Mouse (Mus musculus) midbrain, embryonic 15.5 days (tissue): ENCODE results near the gene Cd93. TPM values are rescaled to one million over a fixed set of nuclear protein-coding genes. Genes with fewer than 3 reads are reported as not detected.
A peak's percentile ranks its signal among the peaks of the same experiment; 100 is the strongest.

ENCODE experiments used
- ATAC-seq: fragments of 200-750 bp; cut with Nextera tagmentation; replicated peaks from 2 replicates; pipeline ENCODE4 v1.8.0; 2017; ENCODE audit warnings: moderate TSS enrichment
- H3K27ac ChIP-seq: fragments of 300-500 bp; sonication (generic); 2 replicates; pipeline ENCODE4 v1.5.1; 2015; ENCODE audit warnings: mild to moderate bottlenecking, inconsistent platforms
- H3K27me3 ChIP-seq: fragments of 300-500 bp; sonication (generic); replicated peaks from 2 replicates; pipeline ENCODE4 v1.6.1; 2015; ENCODE audit warnings: inconsistent platforms
- H3K36me3 ChIP-seq: fragments of 300-500 bp; sonication (generic); replicated peaks from 2 replicates; pipeline ENCODE4 v1.6.1; 2015; ENCODE audit warnings: inconsistent platforms
- H3K4me1 ChIP-seq: fragments of 300-500 bp; sonication (generic); 2 replicates; pipeline ENCODE4 v1.6.1; 2015; ENCODE audit warnings: inconsistent platforms
- H3K4me2 ChIP-seq: fragments of 300-500 bp; sonication (generic); 2 replicates; pipeline ENCODE4 v1.6.1; 2015; ENCODE audit warnings: inconsistent platforms, mild to moderate bottlenecking, moderate library complexity
- H3K4me3 ChIP-seq: fragments of 300-500 bp; sonication (generic); 2 replicates; pipeline ENCODE4 v1.5.1; 2015; ENCODE audit warnings: mild to moderate bottlenecking, inconsistent platforms
- H3K9ac ChIP-seq: fragments of 300-500 bp; sonication (generic); 2 replicates; pipeline ENCODE4 v1.6.1; 2015; ENCODE audit warnings: mild to moderate bottlenecking, inconsistent platforms
- H3K9me3 ChIP-seq: fragments of 300-500 bp; sonication (generic); 2 replicates; pipeline ENCODE4 v1.6.1; 2016; ENCODE audit warnings: inconsistent platforms
- WGBS: fragments of 180-500 bp; shearing (Covaris S2); methylation state at CpG from one replicate; pipeline ENCODE4 v1.1.7; 2015; ENCODE audit warnings: mixed read lengths; 5-methylcytosine and 5-hydroxymethylcytosine counted together
- polyA plus RNA-seq: library from polyadenylated mRNA; unstranded; fragments of >200 nt; fragmentation: Nextera tagmentation; extraction: Ambion mirVana; gene quantifications from 2 replicates; pipeline ENCODE4 v1.2.1, GENCODE M21; 2015

Gene Cd93
- polyA plus RNA-seq, 1 experiment from 2014 or later, result 8.1 TPM

- peak within 1 kb of the TSS; percentile 55 for H3K4me3 ChIP-seq
- peaks cover 11% of the 10 kb centered on the region for H3K4me1 ChIP-seq
- 4% methylated on average over 83 of the region's 83 CpGs for WGBS
- H3K36me3 ChIP-seq, result no peaks in the 10 kb centered on the region
- ATAC-seq, result peak; percentile 95
- no peak within 1 kb of the TSS for H3K27ac ChIP-seq
- no peaks in the 10 kb centered on the region for H3K9me3 ChIP-seq
- peak within 1 kb of the TSS; percentile 60 for H3K9ac ChIP-seq
- peaks cover 31% of the 10 kb centered on the region for H3K27me3 ChIP-seq
- H3K4me2 ChIP-seq, result peak within 1 kb of the TSS; percentile 92
Observed at GRCm38 (mm10) chr2:148395131-148396051, 48.0 kb downstream of the Cd93 start, which contains the start of gene Sstr4. Gene Sstr4 (plus strand): TSS chr2:148395344.

GRCm38 (mm10) chr2:148393846-148394245 is 49.5 kb downstream of the Cd93 start:
- Histone ChIP-seq H3K4me2 (no peak overlapping the region), H3K27ac (no peak overlapping the region), H3K36me3 (no peaks in the 10 kb centered on the region), H3K4me3 (no peak overlapping the region), H3K9me3 (no peaks in the 10 kb centered on the region), H3K27me3 (peaks cover 31% of the 10 kb centered on the region), H3K4me1 (peaks cover 11% of the 10 kb centered on the region), H3K9ac (no peak overlapping the region)
- ATAC-seq, result no peak

GRCm38 (mm10) chr2:148393149-148393548 is 50.2 kb downstream of the Cd93 start:
- peaks cover 31% of the 10 kb centered on the region for H3K27me3 ChIP-seq
- no peak for ATAC-seq
- H3K4me2 ChIP-seq, result no peak overlapping the region
- no peaks in the 10 kb centered on the region for H3K36me3 ChIP-seq
- no peak overlapping the region for H3K4me3 ChIP-seq
- H3K27ac ChIP-seq, result no peak overlapping the region
- peaks cover 11% of the 10 kb centered on the region for H3K4me1 ChIP-seq
- 88% methylated on average over 1 of the region's 1 CpGs for WGBS
- H3K9ac ChIP-seq, result no peak overlapping the region
- no peaks in the 10 kb centered on the region for H3K9me3 ChIP-seq

GRCm38 (mm10) chr2:148387652-148388581 is 55.4 kb downstream of the Cd93 start:
- no peaks in the 10 kb centered on the region for H3K27me3 ChIP-seq
- H3K9ac ChIP-seq, result no peak overlapping the region
- no peaks in the 10 kb centered on the region for H3K36me3 ChIP-seq
- no peak overlapping the region for H3K27ac ChIP-seq
- no peak overlapping the region for H3K4me3 ChIP-seq
- ATAC-seq, result no peak
- 78% methylated on average over 6 of the region's 6 CpGs for WGBS
- H3K9me3 ChIP-seq, result no peaks in the 10 kb centered on the region
- H3K4me1 ChIP-seq, result no peaks in the 10 kb centered on the region
- no peak overlapping the region for H3K4me2 ChIP-seq

GRCm38 (mm10) chr2:148386927-148387326 is 56.4 kb downstream of the Cd93 start:
- H3K36me3 ChIP-seq, result no peaks in the 10 kb centered on the region
- H3K4me1 ChIP-seq, result no peaks in the 10 kb centered on the region
- 97% methylated on average over 2 of the region's 2 CpGs for WGBS
- ATAC-seq, result no peak
- H3K4me3 ChIP-seq, result no peak overlapping the region
- H3K9me3 ChIP-seq, result no peaks in the 10 kb centered on the region
- H3K9ac ChIP-seq, result no peak overlapping the region
- H3K27ac ChIP-seq, result no peak overlapping the region
- H3K4me2 ChIP-seq, result no peak overlapping the region
- no peaks in the 10 kb centered on the region for H3K27me3 ChIP-seq

Other genes starting within 250 kb of the Cd93 start
- 3.4 and 3.9 TPM in 2 replicates for gene Sstr4, start 48.2 kb downstream of the Cd93 start, polyA plus RNA-seq
- gene Thbd, start 35.4 kb downstream of the Cd93 start, polyA plus RNA-seq, result 13.0 and 14.6 TPM in 2 replicates
- gene Nxt1, start 229.0 kb upstream of the Cd93 start, polyA plus RNA-seq, result 37.4 and 39.5 TPM in 2 replicates
- 14.8 and 15.3 TPM in 2 replicates for gene Gzf1, start 237.5 kb upstream of the Cd93 start, polyA plus RNA-seq